In genomic region chr14:55592226-55592625, GRCm38 (mm10) we compare ENCODE assay signal across 8 mouse cellular contexts. TPM values are rescaled to one million over a fixed set of nuclear protein-coding genes. Genes with fewer than 3 reads are reported as not detected.
DNase-seq lines count a peak whose midpoint lies in the region; ATAC-seq and TF ChIP-seq lines count a peak whose summit lies in the region.

No protein-coding gene starts in this region.

- DNase-seq in kidney, adult 8-10 months = peak; percentile 33 to 43
- DNase-seq in kidney, adult 18-20 months = no peak
- DNase-seq in hindbrain, embryonic 11.5 days (ENCODE audit: low spot score) = no peak
- DNase-seq in layer of hippocampus, postnatal 25 days (ENCODE audit: extremely low spot score in 1 of 2, low spot score in 1 of 2) = no peak
- no peak for DNase-seq in urinary bladder, postnatal 36 days (ENCODE audit: low spot score in 2 of 2)
- no peak for DNase-seq in embryo, embryonic 10.5 days (ENCODE audit: low spot score)

- H3K27me3 ChIP-seq in hindbrain, embryonic 11.5 days (ENCODE audit: control insufficient read depth, insufficient read depth, low read length) = no peaks in the 10 kb centered on the region
- H3K27me3 ChIP-seq in liver, embryonic 16.5 days (ENCODE audit: control insufficient read depth, insufficient read depth, low read depth, low read length) = no peaks in the 10 kb centered on the region

- peaks cover 2% of the 10 kb centered on the region for H3K4me1 ChIP-seq in bone marrow macrophage, adult 2 months (ENCODE audit: control insufficient read depth, insufficient read depth, low read length)
- peaks cover 7% of the 10 kb centered on the region; the same call in 1 of the 2 replicates for H3K4me1 ChIP-seq in hindbrain, embryonic 11.5 days (replicated peaks; ENCODE audit: control insufficient read depth, insufficient read depth, low read length)
- peaks cover 32% of the 10 kb centered on the region for H3K4me1 ChIP-seq in liver, embryonic 16.5 days (ENCODE audit: control insufficient read depth, low read depth, low read length)

- WGBS in hindbrain, embryonic 11.5 days = 7% methylated on average over 16 of the region's 16 CpGs
- WGBS in liver, embryonic 16.5 days (ENCODE audit: insufficient replicate concordance) = 3% methylated on average over 16 of the region's 16 CpGs

- peak overlapping the region; percentile 94 for H3K4me2 ChIP-seq in hindbrain, embryonic 11.5 days (replicated peaks; ENCODE audit: low read depth, low read length)
- H3K4me2 ChIP-seq in liver, embryonic 16.5 days (ENCODE audit: low read depth, low read length) = peak overlapping the region; percentile 95

- no peak for ATAC-seq in hindbrain, embryonic 11.5 days (ENCODE audit: low FRiP score)
- no peak for ATAC-seq in liver, embryonic 16.5 days (ENCODE audit: low read depth)

- TF ChIP-seq POLR2A in bone marrow macrophage, adult 2 months (IDR thresholded peaks at IDR 0.05; ENCODE audit: borderline replicate concordance, low read depth, low read length) = no peak

- peak overlapping the region; percentile 78 for H3K4me3 ChIP-seq in bone marrow macrophage, adult 2 months (ENCODE audit: insufficient read depth, low read length)
- peak overlapping the region; percentile 82 for H3K4me3 ChIP-seq in hindbrain, embryonic 11.5 days (ENCODE audit: low read depth, low read length)
- peak overlapping the region; percentile 95 for H3K4me3 ChIP-seq in liver, embryonic 16.5 days (ENCODE audit: low read depth, low read length)

- H3K9ac ChIP-seq in hindbrain, embryonic 11.5 days (ENCODE audit: low read depth, low read length) = peak overlapping the region; percentile 78
- H3K9ac ChIP-seq in liver, embryonic 16.5 days (ENCODE audit: low read depth, low read length) = peak overlapping the region; percentile 98

- no peak overlapping the region for H3K27ac ChIP-seq in bone marrow macrophage, adult 2 months (ENCODE audit: insufficient read depth, low read depth, low read length)
- peak overlapping the region; percentile 68 for H3K27ac ChIP-seq in hindbrain, embryonic 11.5 days (ENCODE audit: low read depth, low read length)
- H3K27ac ChIP-seq in liver, embryonic 16.5 days (ENCODE audit: low read length) = peak overlapping the region; percentile 97

- 0 out of 2 replicates have a peak, but pooled peaks cover 2% of the 10 kb centered on the region for H3K36me3 ChIP-seq in hindbrain, embryonic 11.5 days (ENCODE audit: control insufficient read depth, insufficient read depth, low read length)
- H3K36me3 ChIP-seq in liver, embryonic 16.5 days (ENCODE audit: control insufficient read depth, insufficient read depth) = peaks cover 28% of the 10 kb centered on the region

- no peaks in the 10 kb centered on the region for H3K9me3 ChIP-seq in hindbrain, embryonic 11.5 days (ENCODE audit: control insufficient read depth, low read length)
- H3K9me3 ChIP-seq in liver, embryonic 16.5 days (replicated peaks; ENCODE audit: control insufficient read depth, low read length) = no peaks in the 10 kb centered on the region

- no peak for TF ChIP-seq CTCF in bone marrow macrophage, adult 2 months (IDR thresholded peaks at IDR 0.05; ENCODE audit: low read depth, low read length)

RNA-seq across cellular contexts. Expression of gene Rnf31, which starts 0.7 kb away (rescaled TPM):
- 38.5 and 45.6 TPM in 2 replicates for polyA plus RNA-seq in bone marrow macrophage, adult 2 months (2012; ENCODE audit: insufficient read depth, insufficient read length, missing spikeins)
- 10.6 and 12.1 TPM in 2 replicates for polyA plus RNA-seq in hindbrain, embryonic 11.5 days (2014; fragmentation: Nextera tagmentation; extraction: Ambion mirVana)
- 9.5 and 9.7 TPM in 2 replicates for polyA plus RNA-seq in liver, embryonic 16.5 days (2015; fragmentation: Nextera tagmentation; extraction: Ambion mirVana)
- total RNA-seq in layer of hippocampus, postnatal 25 days (2021) = 10 to 100 TPM; 36.4 to 41.9 TPM

RNA-seq across cellular contexts. Expression of gene Psme2, which starts 1.3 kb away (rescaled TPM):
- polyA plus RNA-seq in bone marrow macrophage, adult 2 months (2012; ENCODE audit: insufficient read depth, insufficient read length, missing spikeins) = 219 and 291 TPM in 2 replicates
- polyA plus RNA-seq in hindbrain, embryonic 11.5 days (2014; fragmentation: Nextera tagmentation; extraction: Ambion mirVana) = 195 and 222 TPM in 2 replicates
- polyA plus RNA-seq in liver, embryonic 16.5 days (2015; fragmentation: Nextera tagmentation; extraction: Ambion mirVana) = 177 and 181 TPM in 2 replicates
- 10 to 100 TPM; 47.9 to 55.6 TPM for total RNA-seq in layer of hippocampus, postnatal 25 days (2021)

RNA-seq across cellular contexts. Expression of gene Emc9, which starts 7.1 kb away (rescaled TPM):
- polyA plus RNA-seq in bone marrow macrophage, adult 2 months (2012; ENCODE audit: insufficient read depth, insufficient read length, missing spikeins) = 19.3 and 21.9 TPM in 2 replicates
- polyA plus RNA-seq in hindbrain, embryonic 11.5 days (2014; fragmentation: Nextera tagmentation; extraction: Ambion mirVana) = 6.4 and 8.5 TPM in 2 replicates
- polyA plus RNA-seq in liver, embryonic 16.5 days (2015; fragmentation: Nextera tagmentation; extraction: Ambion mirVana) = 22.5 and 25.8 TPM in 2 replicates
- 10 to 100 TPM; 47.2 to 56.6 TPM for total RNA-seq in layer of hippocampus, postnatal 25 days (2021)

RNA-seq across cellular contexts. Expression of gene Irf9, which starts 11.1 kb away (rescaled TPM):
- 74.7 and 77.7 TPM in 2 replicates for polyA plus RNA-seq in bone marrow macrophage, adult 2 months (2012; ENCODE audit: insufficient read depth, insufficient read length, missing spikeins)
- 6.9 and 7.6 TPM in 2 replicates for polyA plus RNA-seq in hindbrain, embryonic 11.5 days (2014; fragmentation: Nextera tagmentation; extraction: Ambion mirVana)
- polyA plus RNA-seq in liver, embryonic 16.5 days (2015; fragmentation: Nextera tagmentation; extraction: Ambion mirVana) = 15.9 and 17.2 TPM in 2 replicates
- total RNA-seq in layer of hippocampus, postnatal 25 days (2021) = 10 to 100 TPM in 1 of 2 experiments, 1 to 10 TPM in 1; 9.6 to 12.2 TPM

RNA-seq across cellular contexts. Expression of gene Psme1, which starts 14.3 kb away (rescaled TPM):
- polyA plus RNA-seq in bone marrow macrophage, adult 2 months (2012; ENCODE audit: insufficient read depth, insufficient read length, missing spikeins) = 382 and 397 TPM in 2 replicates
- 126 TPM in 2 replicates for polyA plus RNA-seq in hindbrain, embryonic 11.5 days (2014; fragmentation: Nextera tagmentation; extraction: Ambion mirVana)
- polyA plus RNA-seq in liver, embryonic 16.5 days (2015; fragmentation: Nextera tagmentation; extraction: Ambion mirVana) = 114 TPM in 2 replicates
- total RNA-seq in layer of hippocampus, postnatal 25 days (2021) = 10 to 100 TPM; 49.3 to 56.6 TPM

Comparison
In these comparisons a context has a peak if more than half of its experiments do, and no peak if none do; other contexts are left out.
1. DNase-seq: peak in kidney, adult 8-10 months (2 of 2); none in kidney, adult 18-20 months (single experiment), hindbrain, embryonic 11.5 days (single experiment), layer of hippocampus, postnatal 25 days (0 of 2), urinary bladder, postnatal 36 days (0 of 2) and embryo, embryonic 10.5 days (single experiment).
2. Peak in every context shown above with its lines, with median percentiles within 50 percentile points of each other: H3K4me3 ChIP-seq.